Mouse (Mus musculus) small intestine, adult 2 months (tissue): Measurements from ENCODE around the gene Ccdc151. TPM values are rescaled to one million over a fixed set of nuclear protein-coding genes. Genes with fewer than 3 reads are reported as not detected.

Experiments used
- H3K27ac ChIP-seq: fragments of 200-500 bp; 2 replicates; pipeline ENCODE4 v1.5.1; 2012; ENCODE audit warnings: low read depth, low read length, control low read depth, inconsistent platforms; ENCODE audit not compliant: insufficient read depth
- H3K27me3 ChIP-seq: fragments of 200-500 bp; 2 replicates; pipeline ENCODE4 v1.6.1; 2012; ENCODE audit warnings: mild to moderate bottlenecking, moderate library complexity, low read length, inconsistent platforms; ENCODE audit not compliant: control insufficient read depth, insufficient read depth
- H3K36me3 ChIP-seq: fragments of 200-500 bp; 2 replicates; pipeline ENCODE4 v1.6.1; 2012; ENCODE audit warnings: mild to moderate bottlenecking, low read length, control low read depth, inconsistent platforms; ENCODE audit not compliant: control insufficient read depth, insufficient read depth
- H3K4me1 ChIP-seq: fragments of 200-500 bp; 2 replicates; pipeline ENCODE4 v1.6.1; 2012; ENCODE audit warnings: low read length, inconsistent platforms, mixed read lengths; ENCODE audit not compliant: control insufficient read depth, insufficient read depth, insufficient read length
- H3K4me3 ChIP-seq: fragments of 200-500 bp; 2 replicates; pipeline ENCODE4 v1.5.1; 2012; ENCODE audit warnings: low read depth, mild to moderate bottlenecking, control low read depth, inconsistent platforms, low read length, moderate library complexity
- CTCF ChIP-seq: fragments of 200-500 bp; IDR thresholded peaks from 2 replicates; pipeline ENCODE4 v1.5.1; 2012; ENCODE audit warnings: low read depth, mild to moderate bottlenecking, control low read depth, inconsistent platforms, low read length, moderate library complexity, mixed read lengths; ENCODE audit not compliant: insufficient replicate concordance, insufficient read length; ENCODE audit errors: extremely low read depth
- POLR2A ChIP-seq: fragments of 200-500 bp; IDR thresholded peaks from 2 replicates; pipeline ENCODE4 v1.6.1; 2012; ENCODE audit warnings: low read depth, mild to moderate bottlenecking, control low read depth, inconsistent platforms, low read length, moderate library complexity
- WGBS: fragments of 180-500 bp; shearing (Covaris S2); methylation state at CpG from one replicate; pipeline ENCODE4 v1.1.7; 2018; 5-methylcytosine and 5-hydroxymethylcytosine counted together
- polyA plus RNA-seq: library from polyadenylated mRNA; depleted of rRNA; stranded (reverse); fragments of >200 nt; gene quantifications from 2 replicates; pipeline ENCODE4 v1.2.3, GENCODE M21; 2012; rRNA removed

Gene Ccdc151
- polyA plus RNA-seq, 1 experiment: not detected

DNA sequence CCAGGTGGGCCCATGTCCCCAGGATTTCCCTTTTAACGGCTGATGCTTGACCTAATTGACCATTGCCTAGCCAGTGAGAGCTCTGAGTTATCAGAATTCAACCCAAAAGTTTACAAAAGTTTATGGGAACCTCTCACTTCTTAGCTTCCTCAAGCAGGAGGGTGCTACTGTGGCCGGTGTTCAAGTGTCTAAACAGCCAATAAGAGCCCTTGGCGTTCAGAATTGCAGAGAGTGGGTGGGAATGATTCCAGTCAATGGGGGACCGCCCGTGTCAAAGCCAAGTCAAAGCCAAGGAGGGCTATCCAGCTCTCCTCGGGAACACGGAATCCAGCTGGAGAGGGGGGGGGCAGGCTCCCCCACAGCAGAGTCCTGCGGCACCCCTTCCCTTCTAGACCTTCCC, 54.3 kb downstream of the Ccdc151 start:
- no peak overlapping the region for H3K27ac ChIP-seq
- TF ChIP-seq POLR2A (no peak), CTCF (no peak)
- no peak overlapping the region for H3K4me3 ChIP-seq
- peaks cover 4% of the 10 kb centered on the region; the same call in 1 of the 2 replicates for H3K4me1 ChIP-seq
- H3K36me3 ChIP-seq: no peaks in the 10 kb centered on the region
- 0 out of 2 replicates have a peak, but pooled peaks cover 6% of the 10 kb centered on the region for H3K27me3 ChIP-seq
- 54% methylated on average over 8 of the region's 8 CpGs for WGBS

- 0 out of 2 replicates have a peak, but pooled peaks cover 6% of the 10 kb centered on the region for H3K27me3 ChIP-seq
- peaks cover 4% of the 10 kb centered on the region; the same call in 1 of the 2 replicates for H3K4me1 ChIP-seq
- H3K36me3 ChIP-seq: no peaks in the 10 kb centered on the region
- H3K27ac ChIP-seq: no peak overlapping the region
- TF ChIP-seq CTCF (no peak), POLR2A (no peak)
- 6% methylated on average over 28 of the region's 28 CpGs for WGBS
- H3K4me3 ChIP-seq: no peak overlapping the region
These were observed 54.8 kb downstream of the Ccdc151 start for GRCm38 (mm10) chr9:21947540-21948130.

- Histone ChIP-seq H3K27me3 (0 out of 2 replicates have a peak, but pooled peaks cover 6% of the 10 kb centered on the region), H3K4me3 (no peak overlapping the region), H3K36me3 (no peaks in the 10 kb centered on the region), H3K4me1 (peaks cover 4% of the 10 kb centered on the region; the same call in 1 of the 2 replicates), H3K27ac (no peak overlapping the region)
- no peak for TF ChIP-seq CTCF
- 15% methylated on average over 23 of the region's 23 CpGs for WGBS
These were observed 58.2 kb downstream of the Ccdc151 start for GRCm38 (mm10) chr9:21944267-21944666.

GRCm38 (mm10) chr9:21943638-21944037, 58.8 kb downstream of the Ccdc151 start:
- no peak overlapping the region for H3K27ac ChIP-seq
- H3K27me3 ChIP-seq: 0 out of 2 replicates have a peak, but pooled peaks cover 6% of the 10 kb centered on the region
- peaks cover 4% of the 10 kb centered on the region; the same call in 1 of the 2 replicates for H3K4me1 ChIP-seq
- H3K4me3 ChIP-seq: no peak overlapping the region
- TF ChIP-seq CTCF (no peak), POLR2A (no peak)
- WGBS: 51% methylated on average over 12 of the region's 12 CpGs
- no peaks in the 10 kb centered on the region for H3K36me3 ChIP-seq

GRCm38 (mm10) chr9:21943046-21943445, 59.4 kb downstream of the Ccdc151 start:
- H3K36me3 ChIP-seq: no peaks in the 10 kb centered on the region
- peaks cover 4% of the 10 kb centered on the region; the same call in 1 of the 2 replicates for H3K4me1 ChIP-seq
- H3K27ac ChIP-seq: no peak overlapping the region
- H3K4me3 ChIP-seq: no peak overlapping the region
- 0 out of 2 replicates have a peak, but pooled peaks cover 4% of the 10 kb centered on the region for H3K27me3 ChIP-seq
- 78% methylated on average over 12 of the region's 12 CpGs for WGBS
- no peak for TF ChIP-seq CTCF
- TF ChIP-seq POLR2A: no peak

Other genes with a start within 250 kb of the Ccdc151 start
- 11.0 and 22.6 TPM in 2 replicates for gene Spc24, start 242.3 kb downstream of the Ccdc151 start, polyA plus RNA-seq
- 23.0 and 24.8 TPM in 2 replicates for gene Kank2, start 203.9 kb downstream of the Ccdc151 start, polyA plus RNA-seq
- gene Angptl8, start 167.1 kb downstream of the Ccdc151 start, polyA plus RNA-seq: 10.2 and 12.3 TPM in 2 replicates
- 36.4 and 73.5 TPM in 2 replicates for gene Dock6, start 150.0 kb downstream of the Ccdc151 start, polyA plus RNA-seq
- gene Rab3d, start 84.4 kb downstream of the Ccdc151 start, polyA plus RNA-seq: 48.9 and 86.7 TPM in 2 replicates
- gene Ccdc159, start 75.2 kb downstream of the Ccdc151 start, polyA plus RNA-seq: 0.71 and 1.2 TPM in 2 replicates
- 81.5 and 113 TPM in 2 replicates for gene Tmem205, start 75.1 kb downstream of the Ccdc151 start, polyA plus RNA-seq
- gene Plppr2, start 65.6 kb downstream of the Ccdc151 start, polyA plus RNA-seq: 5.2 and 5.5 TPM in 2 replicates
- 4.7 and 7.1 TPM in 2 replicates for gene Swsap1, start 46.9 kb downstream of the Ccdc151 start, polyA plus RNA-seq
- gene Epor, start 39.1 kb downstream of the Ccdc151 start, polyA plus RNA-seq: 0.95 and 2.4 TPM in 2 replicates
- 3.4 and 3.8 TPM in 2 replicates for gene Rgl3, start 13.2 kb downstream of the Ccdc151 start, polyA plus RNA-seq
- gene Prkcsh, start 172 bp upstream of the Ccdc151 start, polyA plus RNA-seq: 82.7 and 169 TPM in 2 replicates
- gene Elavl3, start 49.4 kb upstream of the Ccdc151 start, polyA plus RNA-seq: 0.20 and 0.34 TPM in 2 replicates
- not detected in 2 replicates for gene Gm49318, start 68.6 kb upstream of the Ccdc151 start, polyA plus RNA-seq
- 6.6 and 13.2 TPM in 2 replicates for gene Zfp653, start 68.7 kb upstream of the Ccdc151 start, polyA plus RNA-seq
- 26.8 and 35.7 TPM in 2 replicates for gene Ecsit, start 82.8 kb upstream of the Ccdc151 start, polyA plus RNA-seq
- 166 and 227 TPM in 2 replicates for gene Cnn1, start 96.6 kb upstream of the Ccdc151 start, polyA plus RNA-seq
- 108 and 120 TPM in 2 replicates for gene Elof1, start 114.5 kb upstream of the Ccdc151 start, polyA plus RNA-seq
- 128 and 203 TPM in 2 replicates for gene Acp5, start 133.1 kb upstream of the Ccdc151 start, polyA plus RNA-seq
- 35.4 and 43.1 TPM in 2 replicates for gene Pigyl, start 154.2 kb upstream of the Ccdc151 start, polyA plus RNA-seq
- not detected in 2 replicates for gene Zfp872, start 185.5 kb upstream of the Ccdc151 start, polyA plus RNA-seq
- gene Zfp809, start 223.1 kb upstream of the Ccdc151 start, polyA plus RNA-seq: 4.3 and 8.9 TPM in 2 replicates